Mouse (Mus musculus): ENCODE data around the gene Gsn. TPM values are rescaled to one million over a fixed set of nuclear protein-coding genes. Genes with fewer than 3 reads are reported as not detected.

Gsn gene
- polyA plus RNA-seq, 1 experiment = 166 TPM

DNA sequence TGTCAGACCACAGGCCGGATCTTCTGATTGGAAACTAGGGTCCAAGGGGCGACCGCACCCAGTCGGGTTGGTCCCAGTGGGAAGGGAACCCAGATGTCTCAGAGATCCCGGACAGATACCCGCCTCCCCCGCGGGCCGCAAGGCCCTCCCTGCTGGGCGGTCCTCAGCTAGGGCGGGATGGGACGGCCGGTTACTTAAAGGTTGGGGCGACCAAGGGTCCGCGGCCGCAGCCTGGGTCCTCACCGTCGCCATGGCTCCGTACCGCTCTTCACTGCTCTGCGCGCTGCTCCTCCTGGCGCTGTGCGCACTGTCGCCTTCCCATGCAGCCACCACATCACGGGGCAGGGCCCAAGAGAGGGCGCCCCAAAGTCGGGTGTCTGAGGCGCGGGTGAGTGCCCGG, 26.0 kb downstream of the Gsn start:
- Histone ChIP-seq H3K4me3 (ENCODE audit: insufficient read depth, poor library complexity, severe bottlenecking) (no peak overlapping the region), H3K79me3 (ENCODE audit: low read depth) (no peaks in the 10 kb centered on the region), H3ac (ENCODE audit: control insufficient read depth, insufficient read length, low read depth) (no peak overlapping the region), H3K27me3 (ENCODE audit: control insufficient read depth, insufficient read depth, insufficient read length) (no peaks in the 10 kb centered on the region), H3K79me2 (ENCODE audit: control insufficient read depth, insufficient read depth) (no peaks in the 10 kb centered on the region), H3K36me3 (ENCODE audit: control insufficient read depth, insufficient read depth) (peaks cover 29% of the 10 kb centered on the region)
- TF ChIP-seq MYOD1 (IDR thresholded peaks at IDR 0.05; ENCODE audit: control insufficient read depth, insufficient read length, low read depth) (no peak), USF1 (IDR thresholded peaks at IDR 0.05; ENCODE audit: low read depth) (no peak), MYOG (IDR thresholded peaks at IDR 0.05; ENCODE audit: control insufficient read depth, extremely low read depth, insufficient read length) (no peak), CTCF (IDR thresholded peaks at IDR 0.05; ENCODE audit: control insufficient read depth, insufficient read depth, insufficient read length) (no peak), MAX (IDR thresholded peaks at IDR 0.05) (no peak), FOSL1 (IDR thresholded peaks at IDR 0.05; ENCODE audit: insufficient read depth, low read length, poor library complexity, severe bottlenecking) (no peak), CEBPB (IDR thresholded peaks at IDR 0.05; ENCODE audit: low read depth) (no peak)

GRCm38 (mm10) chr2:35283997-35284396, 27.8 kb downstream of the Gsn start:
- no peaks in the 10 kb centered on the region for H3K79me3 ChIP-seq (ENCODE audit: low read depth)
- peaks cover 29% of the 10 kb centered on the region for H3K36me3 ChIP-seq (ENCODE audit: control insufficient read depth, insufficient read depth)
- TF ChIP-seq CEBPB (IDR thresholded peaks at IDR 0.05; ENCODE audit: low read depth) (no peak), FOSL1 (IDR thresholded peaks at IDR 0.05; ENCODE audit: insufficient read depth, low read length, poor library complexity, severe bottlenecking) (no peak), CTCF (IDR thresholded peaks at IDR 0.05; ENCODE audit: control insufficient read depth, insufficient read depth, insufficient read length) (no peak), MYOD1 (IDR thresholded peaks at IDR 0.05; ENCODE audit: control insufficient read depth, insufficient read length, low read depth) (no peak), MYOG (IDR thresholded peaks at IDR 0.05; ENCODE audit: control insufficient read depth, extremely low read depth, insufficient read length) (no peak), USF1 (IDR thresholded peaks at IDR 0.05; ENCODE audit: low read depth) (no peak), MAX (IDR thresholded peaks at IDR 0.05) (no peak)
- no peaks in the 10 kb centered on the region for H3K79me2 ChIP-seq (ENCODE audit: control insufficient read depth, insufficient read depth)
- no peak overlapping the region for H3K4me3 ChIP-seq (ENCODE audit: insufficient read depth, poor library complexity, severe bottlenecking)
- no peak overlapping the region for H3ac ChIP-seq (ENCODE audit: control insufficient read depth, insufficient read length, low read depth)
- H3K27me3 ChIP-seq (ENCODE audit: control insufficient read depth, insufficient read depth, insufficient read length) = no peaks in the 10 kb centered on the region

DNA sequence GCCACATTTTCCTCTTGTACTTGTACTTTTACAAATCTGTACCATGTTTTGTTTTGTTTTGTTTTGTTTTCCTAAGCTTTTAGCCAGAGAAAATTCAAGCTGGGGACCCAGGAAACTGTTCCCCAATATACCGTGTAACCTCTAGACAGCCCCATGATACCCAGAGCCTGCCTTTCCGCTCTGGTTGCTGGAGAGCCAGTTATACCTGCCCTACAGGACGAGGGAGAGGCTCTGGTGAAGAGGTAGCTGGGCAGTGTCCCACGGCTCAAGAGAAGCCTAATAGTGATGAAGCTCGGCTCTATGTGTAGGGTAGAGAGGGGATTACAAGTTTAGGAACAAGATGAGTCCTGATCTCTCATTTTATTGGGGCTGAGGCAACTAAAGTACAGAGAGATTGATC, 29.0 kb downstream of the Gsn start:
- H3K4me3 ChIP-seq (ENCODE audit: insufficient read depth, poor library complexity, severe bottlenecking) = no peak overlapping the region
- TF ChIP-seq CTCF (IDR thresholded peaks at IDR 0.05; ENCODE audit: control insufficient read depth, insufficient read depth, insufficient read length) (no peak), FOSL1 (IDR thresholded peaks at IDR 0.05; ENCODE audit: insufficient read depth, low read length, poor library complexity, severe bottlenecking) (no peak), MYOG (IDR thresholded peaks at IDR 0.05; ENCODE audit: control insufficient read depth, extremely low read depth, insufficient read length) (no peak), MAX (IDR thresholded peaks at IDR 0.05) (no peak), MYOD1 (IDR thresholded peaks at IDR 0.05; ENCODE audit: control insufficient read depth, insufficient read length, low read depth) (no peak), USF1 (IDR thresholded peaks at IDR 0.05; ENCODE audit: low read depth) (no peak), CEBPB (IDR thresholded peaks at IDR 0.05; ENCODE audit: low read depth) (no peak)
- no peak overlapping the region for H3ac ChIP-seq (ENCODE audit: control insufficient read depth, insufficient read length, low read depth)
- H3K36me3 ChIP-seq (ENCODE audit: control insufficient read depth, insufficient read depth) = peaks cover 34% of the 10 kb centered on the region
- no peaks in the 10 kb centered on the region for H3K27me3 ChIP-seq (ENCODE audit: control insufficient read depth, insufficient read depth, insufficient read length)
- no peaks in the 10 kb centered on the region for H3K79me2 ChIP-seq (ENCODE audit: control insufficient read depth, insufficient read depth)
- no peaks in the 10 kb centered on the region for H3K79me3 ChIP-seq (ENCODE audit: low read depth)

GRCm38 (mm10) chr2:35287017-35287620, 30.9 kb downstream of the Gsn start:
- H3K79me3 ChIP-seq (ENCODE audit: low read depth) = no peaks in the 10 kb centered on the region
- H3K79me2 ChIP-seq (ENCODE audit: control insufficient read depth, insufficient read depth) = no peaks in the 10 kb centered on the region
- H3ac ChIP-seq (ENCODE audit: control insufficient read depth, insufficient read length, low read depth) = no peak overlapping the region
- H3K36me3 ChIP-seq (ENCODE audit: control insufficient read depth, insufficient read depth) = peaks cover 45% of the 10 kb centered on the region
- no peak overlapping the region for H3K4me3 ChIP-seq (ENCODE audit: insufficient read depth, poor library complexity, severe bottlenecking)
- H3K27me3 ChIP-seq (ENCODE audit: control insufficient read depth, insufficient read depth, insufficient read length) = no peaks in the 10 kb centered on the region
- TF ChIP-seq CTCF (IDR thresholded peaks at IDR 0.05; ENCODE audit: control insufficient read depth, insufficient read depth, insufficient read length) (no peak), CEBPB (IDR thresholded peaks at IDR 0.05; ENCODE audit: low read depth) (no peak), MYOD1 (IDR thresholded peaks at IDR 0.05; ENCODE audit: control insufficient read depth, insufficient read length, low read depth) (no peak), MAX (IDR thresholded peaks at IDR 0.05) (no peak), USF1 (IDR thresholded peaks at IDR 0.05; ENCODE audit: low read depth) (no peak), FOSL1 (IDR thresholded peaks at IDR 0.05; ENCODE audit: insufficient read depth, low read length, poor library complexity, severe bottlenecking) (no peak)

DNA sequence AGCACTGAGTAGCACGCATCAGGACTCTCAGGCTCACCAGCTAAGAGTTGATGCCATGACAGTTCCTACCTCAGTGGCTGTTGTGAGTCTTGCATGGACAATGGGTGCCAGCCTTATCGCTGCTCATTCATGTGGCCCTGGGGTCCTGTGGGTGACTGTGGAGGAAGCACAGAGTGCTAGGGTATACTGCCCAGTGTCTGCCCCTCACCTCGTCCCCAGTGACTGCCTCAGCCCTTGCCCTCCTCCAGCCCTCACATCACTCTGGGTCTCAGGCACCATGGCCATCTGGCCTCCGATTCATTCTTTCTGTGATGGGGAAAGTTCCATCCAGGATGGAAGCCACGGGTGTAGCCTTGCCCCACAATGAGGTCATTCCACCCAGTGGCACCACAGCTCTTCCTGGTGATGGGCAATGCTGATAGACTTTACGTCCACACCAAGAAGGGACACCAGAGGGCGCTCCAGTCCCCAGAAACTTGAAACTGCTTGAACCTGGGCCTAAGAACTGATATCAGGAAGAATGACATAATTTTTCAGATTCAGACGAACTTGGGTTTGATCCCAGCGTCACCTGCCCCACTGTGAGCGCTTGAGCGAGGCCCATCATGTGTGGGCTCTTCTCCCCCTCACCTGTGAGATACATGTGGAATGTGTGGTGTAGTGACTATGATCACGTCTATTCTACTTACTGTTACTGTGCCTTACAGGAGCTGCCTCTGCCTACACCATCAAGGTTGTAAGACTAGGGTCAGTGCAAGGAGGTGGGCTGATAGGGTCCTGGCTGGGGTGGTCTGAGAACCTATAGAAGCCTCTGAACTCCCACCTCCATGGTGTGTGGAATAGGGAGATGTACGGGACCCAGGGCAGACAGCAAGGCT, 32.8 kb downstream of the Gsn start:
- no peaks in the 10 kb centered on the region for H3K79me2 ChIP-seq (ENCODE audit: control insufficient read depth, insufficient read depth)
- peaks cover 63% of the 10 kb centered on the region for H3K36me3 ChIP-seq (ENCODE audit: control insufficient read depth, insufficient read depth)
- H3ac ChIP-seq (ENCODE audit: control insufficient read depth, insufficient read length, low read depth) = no peak overlapping the region
- H3K4me3 ChIP-seq (ENCODE audit: insufficient read depth, poor library complexity, severe bottlenecking) = no peak overlapping the region
- no peaks in the 10 kb centered on the region for H3K79me3 ChIP-seq (ENCODE audit: low read depth)
- TF ChIP-seq MYOD1 (IDR thresholded peaks at IDR 0.05; ENCODE audit: control insufficient read depth, insufficient read length, low read depth) (no peak), MAX (IDR thresholded peaks at IDR 0.05) (peak; percentile 18), CTCF (IDR thresholded peaks at IDR 0.05; ENCODE audit: control insufficient read depth, insufficient read depth, insufficient read length) (peak; percentile 37)
- no peaks in the 10 kb centered on the region for H3K27me3 ChIP-seq (ENCODE audit: control insufficient read depth, insufficient read depth, insufficient read length)
